ENCODE assay signal across 12 mouse cellular contexts in genomic region chr13:47300486-47300885, GRCm38 (mm10).
A peak's percentile ranks its signal among the peaks of the same experiment; 100 is the strongest.
DNase-seq lines count a peak whose midpoint lies in the region; ATAC-seq and TF ChIP-seq lines count a peak whose summit lies in the region.
"Had no signal": no experiment of that assay in that cellular context is flagged by ENCODE, and none has a peak within 500 bp of the region (broad histone marks: within the 10 kb centered on the region; RNA-seq: fewer than 3 reads in every experiment).

No protein-coding gene starts in this region.

- DNase-seq in midbrain, embryonic 11.5 days (ENCODE audit: low spot score, missing footprints): peak; percentile 69
- DNase-seq in midbrain, embryonic 10.5 days (ENCODE audit: low spot score): no peak
- peak; percentile 37 for DNase-seq in brain, embryonic 14.5 days (ENCODE audit: low read depth)
- DNase-seq in retina, embryonic 14.5 days (ENCODE audit: low spot score): peak; percentile 61
- DNase-seq in urinary bladder, postnatal 10 days (ENCODE audit: low spot score): no peak
- DNase-seq: cerebellum, adult 11-12 months had no signal

- 29% methylated on average over 2 of the region's 2 CpGs for WGBS in forebrain, embryonic 12.5 days
- 25% methylated on average over 2 of the region's 2 CpGs for WGBS in forebrain, embryonic 13.5 days
- 34% methylated on average over 2 of the region's 2 CpGs for WGBS in midbrain, embryonic 11.5 days
- 51% methylated on average over 2 of the region's 2 CpGs for WGBS in midbrain, embryonic 10.5 days
- 68% methylated on average over 2 of the region's 2 CpGs for WGBS in heart, embryonic 12.5 days

- peaks cover 5% of the 10 kb centered on the region for H3K4me1 ChIP-seq in forebrain, embryonic 12.5 days
- H3K4me1 ChIP-seq in forebrain, embryonic 13.5 days: peaks cover 12% of the 10 kb centered on the region; the same call in 1 of the 2 replicates
- no peaks in the 10 kb centered on the region; the same call in 1 of the 2 replicates for H3K4me1 ChIP-seq in midbrain, embryonic 11.5 days (ENCODE audit: control insufficient read depth, insufficient read depth, low read length)
- H3K4me1 ChIP-seq in midbrain, embryonic 10.5 days: peaks cover 13% of the 10 kb centered on the region
- no peaks in the 10 kb centered on the region for H3K4me1 ChIP-seq in heart, embryonic 12.5 days (replicated peaks)
- H3K4me1 ChIP-seq: embryonic facial prominence, embryonic 12.5 days had no signal

- no peaks in the 10 kb centered on the region for H3K27me3 ChIP-seq in forebrain, embryonic 12.5 days
- no peaks in the 10 kb centered on the region for H3K27me3 ChIP-seq in forebrain, embryonic 13.5 days
- H3K27me3 ChIP-seq in midbrain, embryonic 11.5 days (ENCODE audit: control insufficient read depth, insufficient read depth, low read length): no peaks in the 10 kb centered on the region
- no peaks in the 10 kb centered on the region for H3K27me3 ChIP-seq in midbrain, embryonic 10.5 days (ENCODE audit: low read depth, poor library complexity, severe bottlenecking)
- no peaks in the 10 kb centered on the region for H3K27me3 ChIP-seq in heart, embryonic 12.5 days (replicated peaks)
- H3K27me3 ChIP-seq: embryonic facial prominence, embryonic 12.5 days had no signal

- ATAC-seq in forebrain, embryonic 12.5 days (ENCODE audit: low FRiP score): no peak
- ATAC-seq in forebrain, embryonic 13.5 days: no peak
- ATAC-seq in midbrain, embryonic 11.5 days (ENCODE audit: low FRiP score): no peak
- no peak for ATAC-seq in heart, embryonic 12.5 days (ENCODE audit: insufficient number of reproducible peaks, low FRiP score)

- no peaks in the 10 kb centered on the region for H3K9me3 ChIP-seq in forebrain, embryonic 12.5 days
- H3K9me3 ChIP-seq in forebrain, embryonic 13.5 days (replicated peaks): no peaks in the 10 kb centered on the region
- no peaks in the 10 kb centered on the region for H3K9me3 ChIP-seq in midbrain, embryonic 11.5 days (ENCODE audit: control insufficient read depth, low read length)
- H3K9me3 ChIP-seq in midbrain, embryonic 10.5 days (replicated peaks): no peaks in the 10 kb centered on the region
- H3K9me3 ChIP-seq in heart, embryonic 12.5 days (replicated peaks): no peaks in the 10 kb centered on the region; the same call in 1 of the 2 replicates
- H3K9me3 ChIP-seq: embryonic facial prominence, embryonic 10.5 days; embryonic facial prominence, embryonic 12.5 days had no signal

- H3K36me3 ChIP-seq in forebrain, embryonic 12.5 days (replicated peaks): no peaks in the 10 kb centered on the region
- no peaks in the 10 kb centered on the region for H3K36me3 ChIP-seq in forebrain, embryonic 13.5 days (ENCODE audit: poor library complexity, severe bottlenecking)
- no peaks in the 10 kb centered on the region for H3K36me3 ChIP-seq in midbrain, embryonic 11.5 days (ENCODE audit: control insufficient read depth, insufficient read depth, low read length)
- no peaks in the 10 kb centered on the region for H3K36me3 ChIP-seq in midbrain, embryonic 10.5 days
- no peaks in the 10 kb centered on the region for H3K36me3 ChIP-seq in heart, embryonic 12.5 days
- H3K36me3 ChIP-seq: embryonic facial prominence, embryonic 10.5 days; embryonic facial prominence, embryonic 12.5 days had no signal

- no peak overlapping the region for H3K4me2 ChIP-seq in forebrain, embryonic 12.5 days
- H3K4me2 ChIP-seq in forebrain, embryonic 13.5 days: no peak overlapping the region
- no peak overlapping the region for H3K4me2 ChIP-seq in midbrain, embryonic 11.5 days
- H3K4me2 ChIP-seq in heart, embryonic 12.5 days: no peak overlapping the region
- H3K4me2 ChIP-seq: embryonic facial prominence, embryonic 12.5 days had no signal

- H3K27ac ChIP-seq in forebrain, embryonic 12.5 days: 0 out of 2 replicates have a peak overlapping the region, but pooled peaks have one; percentile 8
- H3K27ac ChIP-seq in forebrain, embryonic 13.5 days: no peak overlapping the region
- H3K27ac ChIP-seq in midbrain, embryonic 11.5 days (ENCODE audit: low read depth, low read length): no peak overlapping the region
- no peak overlapping the region for H3K27ac ChIP-seq in midbrain, embryonic 10.5 days (replicated peaks)
- H3K27ac ChIP-seq in heart, embryonic 12.5 days (ENCODE audit: poor library complexity, severe bottlenecking): no peak overlapping the region
- H3K27ac ChIP-seq: embryonic facial prominence, embryonic 10.5 days; embryonic facial prominence, embryonic 12.5 days had no signal

- TF ChIP-seq CTCF in brain, embryonic 14.5 days (IDR thresholded peaks at IDR 0.05; ENCODE audit: borderline replicate concordance, extremely low read depth, insufficient read depth, insufficient read length): no peak

- H3K9ac ChIP-seq in forebrain, embryonic 12.5 days: no peak overlapping the region
- H3K9ac ChIP-seq in forebrain, embryonic 13.5 days: no peak overlapping the region
- H3K9ac ChIP-seq in midbrain, embryonic 11.5 days (ENCODE audit: low read length): no peak overlapping the region
- H3K9ac ChIP-seq in heart, embryonic 12.5 days: no peak overlapping the region
- H3K9ac ChIP-seq: embryonic facial prominence, embryonic 12.5 days; forebrain, postnatal 0 days had no signal

- no peak for TF ChIP-seq POLR2A in brain, embryonic 14.5 days (IDR thresholded peaks at IDR 0.05; ENCODE audit: borderline replicate concordance, extremely low read depth, insufficient read depth, insufficient read length, poor library complexity, severe bottlenecking)

- H3K4me3 ChIP-seq in forebrain, embryonic 12.5 days (replicated peaks): no peak overlapping the region
- H3K4me3 ChIP-seq in forebrain, embryonic 13.5 days: no peak overlapping the region
- H3K4me3 ChIP-seq in midbrain, embryonic 11.5 days (ENCODE audit: low read depth, low read length): no peak overlapping the region
- H3K4me3 ChIP-seq in midbrain, embryonic 10.5 days: no peak overlapping the region
- no peak overlapping the region for H3K4me3 ChIP-seq in heart, embryonic 12.5 days
- H3K4me3 ChIP-seq: embryonic facial prominence, embryonic 10.5 days; embryonic facial prominence, embryonic 12.5 days had no signal

Comparison
In these comparisons a context has a peak if more than half of its experiments do, and no peak if none do; other contexts are left out.
1. DNase-seq: peak in midbrain, embryonic 11.5 days (single experiment), brain, embryonic 14.5 days (single experiment) and retina, embryonic 14.5 days (single experiment); none in midbrain, embryonic 10.5 days (single experiment) and urinary bladder, postnatal 10 days (single experiment).